Mouse (Mus musculus) C2C12 (cell line): ENCODE data around the gene Cnot6. TPM values are rescaled to one million over a fixed set of nuclear protein-coding genes. Genes with fewer than 3 reads are reported as not detected.
A peak's percentile ranks its signal among the peaks of the same experiment; 100 is the strongest.

ENCODE experiments used
- H3K27me3 ChIP-seq: one replicate; pipeline ENCODE4 v1.6.1; 2011; ENCODE audit not compliant: control insufficient read depth, insufficient read depth, insufficient read length
- H3K36me3 ChIP-seq: one replicate; pipeline ENCODE4 v1.6.1; 2011; ENCODE audit not compliant: control insufficient read depth, insufficient read depth
- H3K4me3 ChIP-seq: one replicate; pipeline ENCODE4 v1.5.1; 2011; ENCODE audit warnings: mild to moderate bottlenecking, control low read depth; ENCODE audit not compliant: poor library complexity, insufficient read depth, severe bottlenecking
- H3K79me2 ChIP-seq: one replicate; pipeline ENCODE4 v1.6.1; 2011; ENCODE audit not compliant: control insufficient read depth, insufficient read depth
- H3K79me3 ChIP-seq: one replicate; pipeline ENCODE4 v1.6.1; 2011; ENCODE audit warnings: low read depth, control low read depth
- H3ac ChIP-seq: one replicate; pipeline ENCODE3; 2011; ENCODE audit warnings: low read depth; ENCODE audit not compliant: control insufficient read depth, insufficient read length
- CEBPB ChIP-seq: IDR thresholded peaks from one replicate; pipeline ENCODE4 v1.6.1; 2011; ENCODE audit warnings: low read depth, mild to moderate bottlenecking, control low read depth, moderate library complexity
- CTCF ChIP-seq: IDR thresholded peaks from one replicate; pipeline ENCODE4 v1.5.1; 2011; ENCODE audit not compliant: control insufficient read depth, insufficient read depth, insufficient read length
- FOSL1 ChIP-seq: IDR thresholded peaks from one replicate; pipeline ENCODE4 v1.8.0; 2011; ENCODE audit warnings: mild to moderate bottlenecking, low read length; ENCODE audit not compliant: poor library complexity, insufficient read depth, severe bottlenecking
- MAX ChIP-seq: IDR thresholded peaks from one replicate; pipeline ENCODE4 v1.6.1; 2011; ENCODE audit warnings: mild to moderate bottlenecking, control low read depth
- MYOD1 ChIP-seq: IDR thresholded peaks from one replicate; pipeline ENCODE4 v1.6.1; 2011; ENCODE audit warnings: low read depth; ENCODE audit not compliant: control insufficient read depth, insufficient read length
- MYOG ChIP-seq: IDR thresholded peaks from one replicate; pipeline ENCODE4 v1.6.1; 2011; ENCODE audit not compliant: control insufficient read depth, insufficient read length; ENCODE audit errors: extremely low read depth
- USF1 ChIP-seq: IDR thresholded peaks from one replicate; pipeline ENCODE4 v1.6.1; 2011; ENCODE audit warnings: low read depth, mild to moderate bottlenecking, control low read depth, moderate library complexity
- polyA plus RNA-seq: library from polyadenylated mRNA; unstranded; fragments of >200 nt; fragmentation: generic; extraction: Trizol; gene quantifications from one replicate; pipeline ENCODE4 v1.2.1, GENCODE M21; 2012; ENCODE audit warnings: missing spikeins

Cnot6 gene
- polyA plus RNA-seq, 1 experiment = 20.4 TPM

DNA sequence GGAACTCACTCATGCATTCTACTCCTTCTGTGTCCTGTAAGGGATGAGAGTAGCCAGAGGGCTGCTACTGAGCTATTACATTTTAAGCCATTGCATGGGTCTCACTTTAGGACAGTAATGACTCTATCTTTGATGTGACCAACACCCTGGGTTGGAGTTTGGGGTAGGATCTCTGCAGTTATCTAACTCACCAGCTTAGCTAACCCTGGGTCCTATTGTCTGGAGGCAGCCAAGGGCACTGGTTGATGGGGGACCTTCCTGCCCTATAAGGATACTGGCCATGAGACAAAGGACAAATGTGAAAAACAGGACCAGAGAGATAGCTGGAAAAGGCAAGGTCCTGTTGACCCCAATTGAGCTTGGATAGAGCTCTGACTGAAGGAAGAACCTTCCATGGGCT, 57.0 kb downstream of the Cnot6 start:
- no peak overlapping the region for H3K4me3 ChIP-seq

DNA sequence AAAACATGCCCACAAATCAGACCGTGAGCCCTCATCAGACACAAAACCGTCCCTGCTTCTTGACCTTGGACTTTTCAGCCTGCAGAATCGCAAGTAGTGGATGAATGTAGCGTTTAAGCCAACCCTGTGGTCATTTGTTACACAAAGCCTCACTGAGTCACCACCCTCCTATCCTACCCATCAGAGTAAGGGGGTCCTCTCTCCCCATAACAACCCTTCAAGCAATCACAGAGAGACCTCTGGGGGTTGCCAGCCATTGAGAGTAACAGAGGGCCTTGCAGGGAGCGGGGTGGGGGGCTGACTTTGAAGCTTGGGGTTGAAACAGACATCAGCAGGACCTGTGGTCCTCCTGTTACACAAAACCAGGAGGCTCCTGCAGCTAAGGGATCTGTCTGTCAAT, 57.9 kb downstream of the Cnot6 start:
- Histone ChIP-seq H3K27me3 (no peaks in the 10 kb centered on the region), H3ac (no peak overlapping the region), H3K79me3 (no peaks in the 10 kb centered on the region), H3K36me3 (no peaks in the 10 kb centered on the region), H3K79me2 (no peaks in the 10 kb centered on the region), H3K4me3 (no peak overlapping the region)
- no peak for TF ChIP-seq FOSL1
- TF ChIP-seq MYOG = no peak
- no peak for TF ChIP-seq CTCF
- TF ChIP-seq CEBPB = no peak
- no peak for TF ChIP-seq MYOD1
- no peak for TF ChIP-seq MAX
- TF ChIP-seq USF1 = no peak

More for the DNA sequence above, 57.0 kb downstream of the Cnot6 start:
- no peak overlapping the region for H3ac ChIP-seq
- TF ChIP-seq MAX (no peak), USF1 (no peak), MYOG (no peak), CEBPB (no peak), CTCF (no peak), FOSL1 (no peak), MYOD1 (no peak)
- no peaks in the 10 kb centered on the region for H3K27me3 ChIP-seq
- H3K79me2 ChIP-seq = no peaks in the 10 kb centered on the region
- H3K79me3 ChIP-seq = no peaks in the 10 kb centered on the region
- no peaks in the 10 kb centered on the region for H3K36me3 ChIP-seq

DNA sequence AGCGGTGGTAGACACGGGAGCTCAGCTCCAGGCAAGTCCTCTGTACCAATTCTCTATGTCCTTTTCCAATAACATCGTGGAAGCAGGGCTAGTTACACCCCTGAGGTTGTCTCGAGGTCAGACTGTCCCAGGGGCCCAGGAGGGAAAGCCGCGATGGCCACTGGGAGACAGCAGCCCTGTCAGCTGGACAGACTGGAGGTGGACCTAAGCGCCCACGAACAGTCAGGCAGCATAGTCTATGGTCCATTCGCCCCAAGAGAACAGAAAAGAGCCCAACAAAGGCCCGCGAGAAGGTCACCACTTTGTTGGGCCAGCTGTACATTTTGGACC, 59.5 kb downstream of the Cnot6 start:
- no peaks in the 10 kb centered on the region for H3K36me3 ChIP-seq
- H3K79me3 ChIP-seq = no peaks in the 10 kb centered on the region
- TF ChIP-seq USF1 (no peak), MYOG (no peak)
- no peak overlapping the region for H3ac ChIP-seq
- H3K27me3 ChIP-seq = no peaks in the 10 kb centered on the region
- H3K79me2 ChIP-seq = no peaks in the 10 kb centered on the region
- H3K4me3 ChIP-seq = no peak overlapping the region

DNA sequence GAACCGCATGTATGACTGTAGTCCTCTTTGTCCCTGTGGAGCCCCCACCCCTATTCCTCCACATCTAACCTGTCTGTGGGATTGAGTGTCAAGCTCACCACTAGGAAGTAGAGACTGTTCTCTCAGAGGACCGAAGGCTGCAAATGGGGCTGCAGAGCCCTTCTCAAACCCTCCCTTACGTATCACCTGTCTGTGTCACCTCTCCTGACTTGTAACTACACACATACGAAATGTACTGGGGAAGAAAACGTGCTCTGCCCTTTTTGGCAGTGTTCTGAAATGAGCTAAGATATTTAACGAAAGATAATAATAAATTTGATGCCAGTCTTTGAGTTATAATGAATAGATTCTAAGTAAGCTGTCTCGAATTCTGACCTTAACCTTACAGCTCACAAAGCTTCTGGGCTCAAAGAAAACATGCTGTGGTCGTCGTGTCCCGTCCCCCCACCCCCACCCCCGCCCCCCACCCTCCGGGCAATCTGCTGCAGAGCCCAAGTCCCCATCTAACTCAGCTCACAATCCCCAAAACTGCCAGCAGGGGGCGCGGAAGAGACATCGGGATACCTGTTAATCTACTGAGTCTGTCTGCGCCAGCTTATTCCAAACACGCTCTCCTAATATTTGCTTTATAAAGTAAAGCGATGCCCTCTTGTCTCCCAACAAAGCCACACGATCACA, 60.0 kb downstream of the Cnot6 start:
- Histone ChIP-seq H3K79me2 (no peaks in the 10 kb centered on the region), H3K4me3 (no peak overlapping the region), H3ac (no peak overlapping the region), H3K36me3 (no peaks in the 10 kb centered on the region), H3K79me3 (no peaks in the 10 kb centered on the region), H3K27me3 (no peaks in the 10 kb centered on the region)
- TF ChIP-seq MYOD1 (no peak), CTCF (peak; percentile 58)

DNA sequence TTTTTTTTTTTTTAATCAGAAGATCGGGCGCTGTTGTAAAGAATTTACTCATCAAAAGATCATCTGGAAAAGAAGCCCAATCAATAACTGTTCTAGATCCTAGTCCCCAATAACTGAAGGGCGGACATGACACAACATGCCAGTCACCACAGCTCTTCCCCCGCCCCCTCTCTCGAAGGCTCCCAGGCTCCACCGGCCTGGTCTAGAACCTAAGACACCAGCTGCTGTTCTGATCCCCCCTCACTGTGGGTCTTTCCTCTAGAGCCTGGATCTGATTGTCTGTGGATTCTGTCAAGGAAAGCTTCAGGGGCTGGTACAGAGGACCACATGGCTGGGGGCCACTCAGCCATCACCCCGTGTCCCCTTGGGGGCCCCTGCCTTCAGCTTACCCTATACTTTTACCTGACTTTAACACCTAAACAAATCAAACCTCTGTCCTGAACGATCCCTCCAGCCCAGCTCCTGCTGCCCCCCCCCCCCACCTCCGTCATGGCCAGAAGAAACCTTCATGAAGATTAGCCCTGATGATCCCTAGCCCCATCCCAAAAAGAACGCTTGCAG, 60.7 kb downstream of the Cnot6 start:
- Histone ChIP-seq H3K27me3 (peaks cover 5% of the 10 kb centered on the region), H3ac (no peak overlapping the region), H3K4me3 (no peak overlapping the region), H3K79me2 (no peaks in the 10 kb centered on the region), H3K79me3 (no peaks in the 10 kb centered on the region), H3K36me3 (no peaks in the 10 kb centered on the region)
- TF ChIP-seq CTCF (no peak), FOSL1 (no peak), MAX (no peak), CEBPB (no peak), MYOG (no peak), USF1 (no peak), MYOD1 (no peak)

DNA sequence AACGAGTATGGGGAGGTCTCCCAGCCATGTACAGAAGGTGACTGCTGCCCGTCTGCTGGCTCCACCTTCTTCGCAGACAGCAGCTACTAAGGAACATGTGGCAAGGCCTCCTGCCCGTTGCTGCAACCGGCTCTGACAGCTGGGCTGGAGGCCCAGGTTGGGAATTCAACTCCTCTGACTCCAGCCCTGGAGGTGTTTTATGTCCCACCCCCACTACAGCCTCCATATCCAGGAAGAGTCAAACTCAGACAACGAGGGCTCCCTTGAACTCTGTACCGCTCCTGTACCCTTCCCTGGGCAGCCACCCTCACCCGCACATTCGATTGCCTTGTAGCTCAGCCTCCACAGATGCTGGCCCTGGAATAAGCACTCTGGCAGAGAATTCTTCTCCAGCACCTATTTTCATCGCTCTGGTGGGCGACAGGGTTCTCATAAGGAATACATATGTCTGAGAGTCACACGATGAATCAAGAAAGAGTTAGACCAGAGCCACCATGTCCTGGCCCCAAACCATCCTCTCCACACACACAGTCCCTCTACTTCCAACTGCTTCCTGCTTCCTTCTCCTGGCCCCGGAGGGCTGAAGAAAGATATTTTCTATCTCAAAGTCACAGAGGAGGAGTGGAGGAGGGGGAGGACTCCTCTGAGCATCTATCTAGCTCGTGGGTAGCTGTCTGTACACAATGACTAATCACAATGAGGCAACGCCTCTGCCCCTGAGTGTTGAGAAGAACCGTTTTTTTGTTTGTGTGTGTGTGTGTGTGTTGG, 61.3 kb downstream of the Cnot6 start:
- Histone ChIP-seq H3K27me3 (peaks cover 9% of the 10 kb centered on the region), H3K36me3 (no peaks in the 10 kb centered on the region), H3K79me2 (no peaks in the 10 kb centered on the region), H3K4me3 (no peak overlapping the region), H3K79me3 (no peaks in the 10 kb centered on the region), H3ac (no peak overlapping the region)
- no peak for TF ChIP-seq MYOD1
- no peak for TF ChIP-seq USF1
- no peak for TF ChIP-seq CTCF
- TF ChIP-seq MAX = no peak
- TF ChIP-seq CEBPB = no peak
- TF ChIP-seq FOSL1 = no peak
- no peak for TF ChIP-seq MYOG
